Mouse (Mus musculus) large intestine, adult 2 months (tissue): ENCODE data around the gene Galnt2. TPM values are rescaled to one million over a fixed set of nuclear protein-coding genes. Genes with fewer than 3 reads are reported as not detected.

Experiments used
- DNase-seq: peaks from one replicate; pipeline ENCODE4 v3.0.0-alpha.2; 2012; ENCODE audit warnings: low read depth, low spot score
- WGBS: fragments of 180-500 bp; shearing (Covaris S2); methylation state at CpG from one replicate; pipeline ENCODE4 v1.1.7; 2018; 5-methylcytosine and 5-hydroxymethylcytosine counted together
- polyA plus RNA-seq: library from polyadenylated mRNA; depleted of rRNA; stranded (reverse); fragments of >200 nt; gene quantifications from 2 replicates; pipeline ENCODE4 v1.2.3, GENCODE M21; 2012

Galnt2 gene
- polyA plus RNA-seq, 1 experiment: 3.6 TPM

- WGBS: 78% methylated on average over 2 of the region's 2 CpGs
- DNase-seq: no peak
These were observed 33.9 kb downstream of the Galnt2 start for GRCm38 (mm10) chr8:124265130-124265529.

GRCm38 (mm10) chr8:124265798-124266197 is 34.6 kb downstream of the Galnt2 start:
- WGBS: 16% methylated on average over 8 of the region's 8 CpGs
- peak; percentile 74 for DNase-seq

- WGBS: 34% methylated on average over 4 of the region's 4 CpGs
- DNase-seq: peak; percentile 47
These were observed 36.0 kb downstream of the Galnt2 start for GRCm38 (mm10) chr8:124267206-124267605.

- no peak for DNase-seq
- WGBS: 82% methylated on average over 6 of the region's 6 CpGs
These were observed 39.3 kb downstream of the Galnt2 start for GRCm38 (mm10) chr8:124270504-124270903.

GRCm38 (mm10) chr8:124270904-124271303 is 39.7 kb downstream of the Galnt2 start:
- 84% methylated on average over 11 of the region's 11 CpGs for WGBS
- no peak for DNase-seq

- no peak for DNase-seq
- WGBS: 69% methylated on average over 12 of the region's 12 CpGs
These were observed 40.3 kb downstream of the Galnt2 start for GRCm38 (mm10) chr8:124271518-124271917.

GRCm38 (mm10) chr8:124272792-124273191 is 41.6 kb downstream of the Galnt2 start:
- WGBS: 58% methylated on average over 3 of the region's 3 CpGs
- DNase-seq: no peak

- DNase-seq: no peak
These were observed 42.5 kb downstream of the Galnt2 start for GRCm38 (mm10) chr8:124273606-124274218.

GRCm38 (mm10) chr8:124274441-124275120 is 43.4 kb downstream of the Galnt2 start:
- 59% methylated on average over 10 of the region's 10 CpGs for WGBS

More at GRCm38 (mm10) chr8:124273606-124274218, 42.5 kb downstream of the Galnt2 start:
- WGBS: 58% methylated on average over 8 of the region's 8 CpGs

GRCm38 (mm10) chr8:124275377-124276071 is 44.3 kb downstream of the Galnt2 start:
- 90% methylated on average over 10 of the region's 10 CpGs for WGBS
- no peak for DNase-seq

More at GRCm38 (mm10) chr8:124274441-124275120, 43.4 kb downstream of the Galnt2 start:
- DNase-seq: no peak

- 63% methylated on average over 24 of the region's 24 CpGs for WGBS
These were observed 47.0 kb downstream of the Galnt2 start for GRCm38 (mm10) chr8:124277951-124278910.

GRCm38 (mm10) chr8:124278956-124279689 is 47.9 kb downstream of the Galnt2 start:
- WGBS: 31% methylated on average over 7 of the region's 7 CpGs
- DNase-seq: no peak

More at GRCm38 (mm10) chr8:124277951-124278910, 47.0 kb downstream of the Galnt2 start:
- no peak for DNase-seq

- WGBS: 93% methylated on average over 5 of the region's 5 CpGs
- no peak for DNase-seq
These were observed 48.4 kb downstream of the Galnt2 start for GRCm38 (mm10) chr8:124279690-124279985.

- 63% methylated on average over 11 of the region's 11 CpGs for WGBS
- DNase-seq: no peak
These were observed 50.7 kb downstream of the Galnt2 start for GRCm38 (mm10) chr8:124281700-124282541.

GRCm38 (mm10) chr8:124282878-124283630 is 51.9 kb downstream of the Galnt2 start:
- DNase-seq: no peak
- 83% methylated on average over 12 of the region's 12 CpGs for WGBS

GRCm38 (mm10) chr8:124283644-124284332 is 52.6 kb downstream of the Galnt2 start:
- WGBS: 79% methylated on average over 11 of the region's 11 CpGs
- DNase-seq: no peak

- DNase-seq: no peak
These were observed 53.1 kb downstream of the Galnt2 start for GRCm38 (mm10) chr8:124284333-124284711.

More at GRCm38 (mm10) chr8:124284333-124284711, 53.1 kb downstream of the Galnt2 start:
- WGBS: 69% methylated on average over 6 of the region's 6 CpGs
